In genomic region chr9:44726431-44727146, GRCm38 (mm10) we compare ENCODE assay signal across 12 mouse cellular contexts. TPM values are rescaled to one million over a fixed set of nuclear protein-coding genes. Genes with fewer than 3 reads are reported as not detected.
DNase-seq lines count a peak whose midpoint lies in the region; ATAC-seq and TF ChIP-seq lines count a peak whose summit lies in the region.
"Had no signal": no experiment of that assay in that cellular context is flagged by ENCODE, and none has a peak within 500 bp of the region (broad histone marks: within the 10 kb centered on the region; RNA-seq: fewer than 3 reads in every experiment).

No protein-coding gene starts in this region.

- peak overlapping the region; percentile 8; the same call in 1 of the 2 replicates for H3K4me2 ChIP-seq in lung, embryonic 15.5 days
- H3K4me2 ChIP-seq in forebrain, embryonic 12.5 days = no peak overlapping the region
- H3K4me2 ChIP-seq in midbrain, embryonic 16.5 days (ENCODE audit: low read length) = no peak overlapping the region

- TF ChIP-seq POLR2A in kidney, adult 2 months (IDR thresholded peaks at IDR 0.05; ENCODE audit: low read depth, low read length) = no peak

- peaks cover 59% of the 10 kb centered on the region for H3K4me1 ChIP-seq in lung, embryonic 15.5 days
- peaks cover 58% of the 10 kb centered on the region for H3K4me1 ChIP-seq in forebrain, embryonic 12.5 days
- peaks cover 13% of the 10 kb centered on the region for H3K4me1 ChIP-seq in kidney, adult 2 months (ENCODE audit: control insufficient read depth, insufficient read depth, low read length)
- H3K4me1 ChIP-seq in midbrain, embryonic 16.5 days (ENCODE audit: control insufficient read depth, insufficient read depth, low read length) = peaks cover 31% of the 10 kb centered on the region

- no peak; the same call in 1 of the 2 replicates for ATAC-seq in lung, embryonic 15.5 days (ENCODE audit: borderline replicate concordance, extremely low read depth, low FRiP score, low TSS enrichment)
- ATAC-seq in forebrain, embryonic 12.5 days (ENCODE audit: low FRiP score) = no peak
- no peak for ATAC-seq in midbrain, embryonic 16.5 days
- no peak for ATAC-seq in megakaryocyte, adult 5-6 weeks (ENCODE audit: poor library complexity, severe bottlenecking)

- no peaks in the 10 kb centered on the region for H3K27me3 ChIP-seq in lung, embryonic 15.5 days
- no peaks in the 10 kb centered on the region for H3K27me3 ChIP-seq in forebrain, embryonic 12.5 days
- H3K27me3 ChIP-seq in kidney, adult 2 months (replicated peaks; ENCODE audit: control insufficient read depth, insufficient read depth, low read length) = no peaks in the 10 kb centered on the region
- no peaks in the 10 kb centered on the region for H3K27me3 ChIP-seq in midbrain, embryonic 16.5 days (ENCODE audit: control insufficient read depth, insufficient read depth, low read depth, low read length)

- H3K36me3 ChIP-seq in lung, embryonic 15.5 days = 0 out of 2 replicates have a peak, but pooled peaks cover 2% of the 10 kb centered on the region
- no peaks in the 10 kb centered on the region for H3K36me3 ChIP-seq in forebrain, embryonic 12.5 days (replicated peaks)
- no peaks in the 10 kb centered on the region for H3K36me3 ChIP-seq in kidney, adult 2 months (ENCODE audit: control insufficient read depth, insufficient read depth, low read length)
- H3K36me3 ChIP-seq in midbrain, embryonic 16.5 days (ENCODE audit: control insufficient read depth, insufficient read depth, low read length) = no peaks in the 10 kb centered on the region

- H3K9me3 ChIP-seq in lung, embryonic 15.5 days = no peaks in the 10 kb centered on the region
- H3K9me3 ChIP-seq in forebrain, embryonic 12.5 days = no peaks in the 10 kb centered on the region
- H3K9me3 ChIP-seq in midbrain, embryonic 16.5 days (replicated peaks; ENCODE audit: control insufficient read depth, low read length, poor library complexity, severe bottlenecking) = no peaks in the 10 kb centered on the region
- H3K9me3 ChIP-seq: megakaryocyte, embryonic 14.5 days had no signal

- peak overlapping the region; percentile 24; the same call in 1 of the 2 replicates for H3K9ac ChIP-seq in lung, embryonic 15.5 days
- peak overlapping the region; percentile 42; the same call in 1 of the 2 replicates for H3K9ac ChIP-seq in forebrain, embryonic 12.5 days
- H3K9ac ChIP-seq in midbrain, embryonic 16.5 days (ENCODE audit: low read depth, low read length) = peak overlapping the region; percentile 15; the same call in 1 of the 2 replicates

- DNase-seq in lung, postnatal 10 days = no peak
- peak; percentile 82 for DNase-seq in kidney, adult 2 months
- DNase-seq in left cerebral cortex, postnatal 10 days (ENCODE audit: extremely low spot score in 1 of 2, low spot score in 2 of 2) = no peak
- DNase-seq: thymus, postnatal 36 days had no signal

- WGBS in lung, embryonic 15.5 days = 26% methylated on average over 10 of the region's 10 CpGs
- WGBS in forebrain, embryonic 12.5 days = 45% methylated on average over 10 of the region's 10 CpGs
- WGBS in kidney, adult 2 months = 29% methylated on average over 10 of the region's 10 CpGs
- 33% methylated on average over 10 of the region's 10 CpGs for WGBS in midbrain, embryonic 16.5 days

- no peak for TF ChIP-seq CTCF in kidney, adult 2 months (conservative IDR thresholded peaks at IDR 0.05; ENCODE audit: insufficient read depth, insufficient read length, low read depth, low read length)

- H3K4me3 ChIP-seq in lung, embryonic 15.5 days = no peak overlapping the region
- H3K4me3 ChIP-seq in forebrain, embryonic 12.5 days (replicated peaks) = no peak overlapping the region
- no peak overlapping the region for H3K4me3 ChIP-seq in kidney, adult 2 months (ENCODE audit: insufficient read depth, low read depth, low read length)
- no peak overlapping the region for H3K4me3 ChIP-seq in midbrain, embryonic 16.5 days (ENCODE audit: low read depth, low read length)
- H3K4me3 ChIP-seq: megakaryocyte, embryonic 14.5 days had no signal

- peak overlapping the region; percentile 67 for H3K27ac ChIP-seq in lung, embryonic 15.5 days
- peak overlapping the region; percentile 54 for H3K27ac ChIP-seq in forebrain, embryonic 12.5 days
- peak overlapping the region; percentile 54 for H3K27ac ChIP-seq in kidney, adult 2 months (ENCODE audit: insufficient read depth, low read depth, low read length)
- H3K27ac ChIP-seq in midbrain, embryonic 16.5 days (ENCODE audit: low read length) = no peak overlapping the region

- intact Hi-C loops in left cerebral cortex, postnatal 10 days (cut with DNase I) = no loop called here

RNA-seq across cellular contexts. Expression of gene Phldb1, which starts 8.4 kb away (rescaled TPM):
- polyA plus RNA-seq in lung, embryonic 15.5 days (2015; fragmentation: Nextera tagmentation; extraction: Ambion mirVana) = 26.6 and 33.2 TPM in 2 replicates
- 57.5 and 67.3 TPM in 2 replicates for polyA plus RNA-seq in forebrain, embryonic 12.5 days (2016; fragmentation: Nextera tagmentation; extraction: Ambion mirVana)
- polyA plus RNA-seq in kidney, adult 2 months (2012; rRNA removed) = 37.6 and 46.4 TPM in 2 replicates
- 48.1 and 51.7 TPM in 2 replicates for polyA plus RNA-seq in midbrain, embryonic 16.5 days (2015; fragmentation: Nextera tagmentation; extraction: Ambion mirVana)
- total RNA-seq in megakaryocyte, adult 5-6 weeks (2015) = 0.76 and 2.1 TPM in 2 replicates
- 2.0 and 2.6 TPM in 2 replicates for total RNA-seq in megakaryocyte, adult 5-6 weeks (2017)
- 10 to 100 TPM; 82.6 to 89.0 TPM for total RNA-seq in left cerebral cortex, postnatal 10 days (2021)

RNA-seq across cellular contexts. Expression of gene Arcn1, which starts 41.1 kb away (rescaled TPM):
- polyA plus RNA-seq in lung, embryonic 15.5 days (2015; fragmentation: Nextera tagmentation; extraction: Ambion mirVana) = 193 and 199 TPM in 2 replicates
- polyA plus RNA-seq in forebrain, embryonic 12.5 days (2016; fragmentation: Nextera tagmentation; extraction: Ambion mirVana) = 167 and 170 TPM in 2 replicates
- polyA plus RNA-seq in kidney, adult 2 months (2012; rRNA removed) = 42.3 and 50.9 TPM in 2 replicates
- polyA plus RNA-seq in midbrain, embryonic 16.5 days (2015; fragmentation: Nextera tagmentation; extraction: Ambion mirVana) = 140 and 146 TPM in 2 replicates
- total RNA-seq in megakaryocyte, adult 5-6 weeks (2015) = 126 and 151 TPM in 2 replicates
- 165 and 172 TPM in 2 replicates for total RNA-seq in megakaryocyte, adult 5-6 weeks (2017)
- 100 to 1,000 TPM; 103 to 113 TPM for total RNA-seq in left cerebral cortex, postnatal 10 days (2021)

RNA-seq across cellular contexts. Expression of gene Ift46, which starts 41.1 kb away (rescaled TPM):
- 93.2 and 99.1 TPM in 2 replicates for polyA plus RNA-seq in lung, embryonic 15.5 days (2015; fragmentation: Nextera tagmentation; extraction: Ambion mirVana)
- polyA plus RNA-seq in forebrain, embryonic 12.5 days (2016; fragmentation: Nextera tagmentation; extraction: Ambion mirVana) = 124 and 130 TPM in 2 replicates
- polyA plus RNA-seq in kidney, adult 2 months (2012; rRNA removed) = 51.0 and 58.8 TPM in 2 replicates
- 188 and 193 TPM in 2 replicates for polyA plus RNA-seq in midbrain, embryonic 16.5 days (2015; fragmentation: Nextera tagmentation; extraction: Ambion mirVana)
- 38.5 and 53.7 TPM in 2 replicates for total RNA-seq in megakaryocyte, adult 5-6 weeks (2015)
- total RNA-seq in megakaryocyte, adult 5-6 weeks (2017) = 27.6 and 40.8 TPM in 2 replicates
- 10 to 100 TPM; 75.4 to 78.2 TPM for total RNA-seq in left cerebral cortex, postnatal 10 days (2021)

RNA-seq across cellular contexts. Expression of gene Treh, which starts 53.6 kb away (rescaled TPM):
- polyA plus RNA-seq in lung, embryonic 15.5 days (2015; fragmentation: Nextera tagmentation; extraction: Ambion mirVana) = not detected in 2 replicates
- not detected in 2 replicates for polyA plus RNA-seq in forebrain, embryonic 12.5 days (2016; fragmentation: Nextera tagmentation; extraction: Ambion mirVana)
- 32.2 and 34.4 TPM in 2 replicates for polyA plus RNA-seq in kidney, adult 2 months (2012; rRNA removed)
- not detected in 2 replicates for polyA plus RNA-seq in midbrain, embryonic 16.5 days (2015; fragmentation: Nextera tagmentation; extraction: Ambion mirVana)
- total RNA-seq in megakaryocyte, adult 5-6 weeks (2015) = not detected in 2 replicates
- not detected in 2 replicates for total RNA-seq in megakaryocyte, adult 5-6 weeks (2017)
- not detected for total RNA-seq in left cerebral cortex, postnatal 10 days (2021)
- total RNA-seq: left cerebral cortex, adult 18-20 months; MEL had no signal
- polyA plus RNA-seq: heart, postnatal 0 days had no signal
